Mouse (Mus musculus) midbrain, embryonic 13.5 days (tissue): ENCODE results near the gene Wnt9b. TPM values are rescaled to one million over a fixed set of nuclear protein-coding genes. Genes with fewer than 3 reads are reported as not detected.
A peak's percentile ranks its signal among the peaks of the same experiment; 100 is the strongest.

Experiments
- ATAC-seq: fragments of 200-750 bp; cut with Nextera tagmentation; 2 replicates; pipeline ENCODE4 v1.8.0; 2017; ENCODE audit warnings: mild to moderate bottlenecking, moderate TSS enrichment, moderate library complexity
- H3K27ac ChIP-seq: fragments of 300-500 bp; sonication (generic); 2 replicates; pipeline ENCODE4 v1.5.1; 2015; ENCODE audit warnings: inconsistent platforms, mild to moderate bottlenecking, moderate library complexity
- H3K27me3 ChIP-seq: fragments of 300-500 bp; sonication (generic); 2 replicates; pipeline ENCODE4 v1.6.1; 2015; ENCODE audit warnings: mild to moderate bottlenecking, inconsistent platforms
- H3K36me3 ChIP-seq: fragments of 300-500 bp; sonication (generic); 2 replicates; pipeline ENCODE4 v1.6.1; 2015; ENCODE audit warnings: mild to moderate bottlenecking, inconsistent platforms
- H3K4me1 ChIP-seq: fragments of 300-500 bp; sonication (generic); replicated peaks from 2 replicates; pipeline ENCODE4 v1.6.1; 2015; ENCODE audit warnings: inconsistent platforms
- H3K4me2 ChIP-seq: fragments of 300-500 bp; sonication (generic); replicated peaks from 2 replicates; pipeline ENCODE4 v1.6.1; 2015; ENCODE audit warnings: moderate library complexity, mild to moderate bottlenecking, inconsistent platforms
- H3K4me3 ChIP-seq: fragments of 300-500 bp; sonication (generic); replicated peaks from 2 replicates; pipeline ENCODE4 v1.5.1; 2015; ENCODE audit warnings: mild to moderate bottlenecking, inconsistent platforms
- H3K9ac ChIP-seq: fragments of 300-500 bp; sonication (generic); replicated peaks from 2 replicates; pipeline ENCODE4 v1.6.1; 2015; ENCODE audit warnings: mild to moderate bottlenecking, inconsistent platforms
- H3K9me3 ChIP-seq: fragments of 300-500 bp; sonication (generic); 2 replicates; pipeline ENCODE4 v1.6.1; 2016; ENCODE audit warnings: mild to moderate bottlenecking, inconsistent platforms
- WGBS: fragments of 180-500 bp; shearing (Covaris S2); methylation state at CpG from one replicate; pipeline ENCODE4 v1.1.7; 2015; 5-methylcytosine and 5-hydroxymethylcytosine counted together
- polyA plus RNA-seq: library from polyadenylated mRNA; unstranded; fragments of >200 nt; fragmentation: Nextera tagmentation; extraction: Ambion mirVana; gene quantifications from 2 replicates; pipeline ENCODE4 v1.2.1, GENCODE M21; 2015

Gene Wnt9b
- polyA plus RNA-seq, result 0.50 and 0.52 TPM in 2 replicates

GRCm38 (mm10) chr11:103749306-103750089 is at the start of gene Wnt9b:
Gene Wnt9b (minus strand): TSS chr11:103749821.
- Histone ChIP-seq H3K4me1 (peaks cover 12% of the 10 kb centered on the region), H3K9me3 (no peaks in the 10 kb centered on the region), H3K27me3 (peaks cover 86% of the 10 kb centered on the region), H3K4me3 (peak within 1 kb of the TSS; percentile 48), H3K9ac (peak within 1 kb of the TSS; percentile 60), H3K4me2 (peak within 1 kb of the TSS; percentile 85), H3K27ac (no peak within 1 kb of the TSS), H3K36me3 (no peaks in the 10 kb centered on the region)
- under 1% methylated on average over 56 of the region's 68 CpGs for WGBS
- 0 out of 2 replicates have a peak, but pooled peaks have one; percentile 27 for ATAC-seq

- no peaks in the 10 kb centered on the region for H3K9me3 ChIP-seq
- no peak overlapping the region for H3K4me2 ChIP-seq
- no peaks in the 10 kb centered on the region for H3K36me3 ChIP-seq
- peaks cover 7% of the 10 kb centered on the region for H3K27me3 ChIP-seq
- H3K9ac ChIP-seq, result no peak overlapping the region
- H3K4me3 ChIP-seq, result no peak overlapping the region
- WGBS, result 85% methylated on average over 5 of the region's 5 CpGs
- ATAC-seq, result no peak
- H3K4me1 ChIP-seq, result no peaks in the 10 kb centered on the region; the same call in 1 of the 2 replicates
- no peak overlapping the region for H3K27ac ChIP-seq
Observed at GRCm38 (mm10) chr11:103789951-103790350, 40.3 kb upstream of the Wnt9b start.

- H3K4me3 ChIP-seq, result no peak overlapping the region
- H3K9me3 ChIP-seq, result no peaks in the 10 kb centered on the region
- no peak overlapping the region for H3K27ac ChIP-seq
- no peaks in the 10 kb centered on the region for H3K36me3 ChIP-seq
- no peak for ATAC-seq
- H3K4me2 ChIP-seq, result no peak overlapping the region
- peaks cover 28% of the 10 kb centered on the region for H3K27me3 ChIP-seq
- no peak overlapping the region for H3K9ac ChIP-seq
- 77% methylated on average over 9 of the region's 9 CpGs for WGBS
- H3K4me1 ChIP-seq, result peaks cover 33% of the 10 kb centered on the region
Observed at GRCm38 (mm10) chr11:103780152-103780551, 30.5 kb upstream of the Wnt9b start.

GRCm38 (mm10) chr11:103774228-103774530 is 24.6 kb upstream of the Wnt9b start:
- peak overlapping the region; percentile 84 for H3K4me2 ChIP-seq
- peak overlapping the region; percentile 80 for H3K27ac ChIP-seq
- peak; percentile 41; the same call in 1 of the 2 replicates for ATAC-seq

GRCm38 (mm10) chr11:103773387-103774227 is 24.0 kb upstream of the Wnt9b start, which contains the start of gene Wnt3:
Gene Wnt3 (plus strand): TSS chr11:103774150.
- H3K27ac ChIP-seq, result peak within 1 kb of the TSS; percentile 80

More at GRCm38 (mm10) chr11:103774228-103774530, 24.6 kb upstream of the Wnt9b start:
- peak overlapping the region; percentile 75 for H3K9ac ChIP-seq
- peaks cover 85% of the 10 kb centered on the region for H3K27me3 ChIP-seq
- H3K36me3 ChIP-seq, result no peaks in the 10 kb centered on the region
- H3K4me1 ChIP-seq, result peaks cover 75% of the 10 kb centered on the region
- peak overlapping the region; percentile 54 for H3K4me3 ChIP-seq
- no peaks in the 10 kb centered on the region for H3K9me3 ChIP-seq
- WGBS, result 0% methylated on average over 19 of the region's 19 CpGs

GRCm38 (mm10) chr11:103772505-103773386 is 23.1 kb upstream of the Wnt9b start:
- Histone ChIP-seq H3K36me3 (no peaks in the 10 kb centered on the region), H3K27me3 (peaks cover 90% of the 10 kb centered on the region), H3K27ac (peak overlapping the region; percentile 58), H3K4me3 (peak overlapping the region; percentile 54), H3K4me2 (peak overlapping the region; percentile 84), H3K9me3 (no peaks in the 10 kb centered on the region), H3K9ac (peak overlapping the region; percentile 75), H3K4me1 (peaks cover 72% of the 10 kb centered on the region)
- no peak for ATAC-seq
- 2% methylated on average over 23 of the region's 23 CpGs for WGBS

More at GRCm38 (mm10) chr11:103773387-103774227, 24.0 kb upstream of the Wnt9b start, which contains the start of gene Wnt3:
- Histone ChIP-seq H3K9me3 (no peaks in the 10 kb centered on the region), H3K4me1 (peaks cover 75% of the 10 kb centered on the region), H3K27me3 (peaks cover 90% of the 10 kb centered on the region), H3K36me3 (no peaks in the 10 kb centered on the region), H3K4me3 (peak within 1 kb of the TSS; percentile 54), H3K9ac (peak within 1 kb of the TSS; percentile 75), H3K4me2 (peak within 1 kb of the TSS; percentile 84)
- WGBS, result under 1% methylated on average over 60 of the region's 60 CpGs
- ATAC-seq, result peak; percentile 78

GRCm38 (mm10) chr11:103771160-103771817 is 21.7 kb upstream of the Wnt9b start:
- WGBS, result under 1% methylated on average over 19 of the region's 19 CpGs
- H3K4me2 ChIP-seq, result peak overlapping the region; percentile 84
- no peaks in the 10 kb centered on the region for H3K36me3 ChIP-seq
- no peak overlapping the region for H3K27ac ChIP-seq
- 0 out of 2 replicates have a peak overlapping the region, but pooled peaks have one; percentile 7 for H3K9ac ChIP-seq
- H3K4me1 ChIP-seq, result peaks cover 58% of the 10 kb centered on the region
- no peaks in the 10 kb centered on the region for H3K9me3 ChIP-seq
- ATAC-seq, result no peak
- H3K27me3 ChIP-seq, result peaks cover 90% of the 10 kb centered on the region
- peak overlapping the region; percentile 5; the same call in 1 of the 2 replicates for H3K4me3 ChIP-seq

- Histone ChIP-seq H3K27me3 (peaks cover 44% of the 10 kb centered on the region), H3K4me3 (no peak overlapping the region), H3K27ac (peak overlapping the region; percentile 53; the same call in 1 of the 2 replicates), H3K9ac (no peak overlapping the region; the same call in 1 of the 2 replicates), H3K4me2 (0 out of 2 replicates have a peak overlapping the region, but pooled peaks have one; percentile 13), H3K9me3 (no peaks in the 10 kb centered on the region), H3K4me1 (peaks cover 31% of the 10 kb centered on the region), H3K36me3 (no peaks in the 10 kb centered on the region)
- 3% methylated on average over 6 of the region's 6 CpGs for WGBS
- peak; percentile 79 for ATAC-seq
Observed at GRCm38 (mm10) chr11:103765556-103766011, 16.0 kb upstream of the Wnt9b start.

- Histone ChIP-seq H3K4me3 (no peak overlapping the region), H3K27me3 (peaks cover 35% of the 10 kb centered on the region), H3K36me3 (no peaks in the 10 kb centered on the region), H3K9ac (no peak overlapping the region), H3K9me3 (no peaks in the 10 kb centered on the region), H3K27ac (peak overlapping the region; percentile 12; the same call in 1 of the 2 replicates), H3K4me1 (peaks cover 27% of the 10 kb centered on the region), H3K4me2 (no peak overlapping the region)
- 40% methylated on average over 6 of the region's 6 CpGs for WGBS
- no peak for ATAC-seq
Observed at GRCm38 (mm10) chr11:103764601-103765000, 15.0 kb upstream of the Wnt9b start.

GRCm38 (mm10) chr11:103763410-103764163 is 14.0 kb upstream of the Wnt9b start:
- Histone ChIP-seq H3K4me1 (peaks cover 27% of the 10 kb centered on the region), H3K4me2 (no peak overlapping the region), H3K9me3 (no peaks in the 10 kb centered on the region), H3K27me3 (peaks cover 31% of the 10 kb centered on the region), H3K4me3 (no peak overlapping the region), H3K27ac (no peak overlapping the region), H3K36me3 (no peaks in the 10 kb centered on the region), H3K9ac (no peak overlapping the region)
- peak; percentile 63 for ATAC-seq
- WGBS, result 28% methylated on average over 10 of the region's 10 CpGs
